Mouse (Mus musculus): ENCODE measurements around the gene Carmil1. TPM values are rescaled to one million over a fixed set of nuclear protein-coding genes. Genes with fewer than 3 reads are reported as not detected.

Gene Carmil1
- polyA plus RNA-seq, 1 experiment = 29.1 TPM

DNA sequence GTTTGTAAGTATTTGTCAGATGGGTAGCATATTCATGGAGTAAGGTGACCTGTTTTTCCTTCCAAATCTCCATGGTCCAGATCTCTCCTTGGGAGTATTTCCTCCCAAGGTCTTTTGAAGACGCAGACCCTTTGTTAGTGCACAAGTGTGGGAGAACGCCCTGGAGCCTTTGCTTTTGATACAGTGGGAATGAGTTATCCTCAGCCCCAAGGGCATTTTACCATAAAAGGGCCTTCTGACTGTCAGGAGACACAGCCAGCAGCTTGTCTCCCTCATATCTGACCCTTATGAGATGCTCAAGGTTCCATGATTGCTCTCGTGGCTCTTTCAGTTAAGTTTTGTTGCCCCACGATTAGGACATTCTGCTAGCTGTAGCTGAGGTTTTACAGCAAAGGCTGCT is 24.9 kb upstream of the Carmil1 start:
- Histone ChIP-seq H3K4me1 (ENCODE audit: control insufficient read depth, insufficient read depth, low read length) (no peaks in the 10 kb centered on the region), H3K4me3 (ENCODE audit: insufficient read depth, low read length) (no peak overlapping the region), H3K27ac (ENCODE audit: insufficient read depth, low read length) (no peak overlapping the region)
- TF ChIP-seq POLR2A (IDR thresholded peaks at IDR 0.05; ENCODE audit: low read depth, low read length) = no peak
- TF ChIP-seq CTCF (IDR thresholded peaks at IDR 0.05; ENCODE audit: borderline replicate concordance, insufficient read depth, low read length) = no peak

DNA sequence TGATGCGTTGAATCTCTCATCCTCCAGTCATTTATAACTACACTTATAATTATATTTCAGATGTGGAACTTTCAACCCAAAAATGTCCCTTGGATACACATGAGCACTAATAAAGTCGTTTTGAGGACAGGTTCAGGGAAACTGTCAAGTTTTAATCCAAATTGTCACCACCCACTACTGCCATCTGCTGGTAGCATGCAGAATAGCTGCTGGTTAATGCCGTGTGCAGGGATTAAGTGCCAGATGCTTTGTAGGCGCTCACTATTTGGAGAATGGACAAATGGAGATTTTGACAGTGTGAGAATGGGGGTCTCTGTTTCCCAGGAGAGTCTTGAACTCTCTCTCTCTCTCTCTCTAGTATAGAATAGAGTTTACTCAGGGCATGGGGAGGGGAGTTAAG is 16.7 kb upstream of the Carmil1 start:
- Histone ChIP-seq H3K4me3 (ENCODE audit: insufficient read depth, low read length) (no peak overlapping the region), H3K4me1 (ENCODE audit: control insufficient read depth, insufficient read depth, low read length) (no peaks in the 10 kb centered on the region), H3K27ac (ENCODE audit: insufficient read depth, low read length) (no peak overlapping the region)
- TF ChIP-seq POLR2A (IDR thresholded peaks at IDR 0.05; ENCODE audit: low read depth, low read length) (no peak), CTCF (IDR thresholded peaks at IDR 0.05; ENCODE audit: borderline replicate concordance, insufficient read depth, low read length) (peak; percentile 69; the same call in 1 of the 2 replicates)

GRCm38 (mm10) chr13:24287381-24287780 is 6.8 kb upstream of the Carmil1 start:
- H3K27ac ChIP-seq (ENCODE audit: insufficient read depth, low read length) = no peak overlapping the region
- TF ChIP-seq CTCF (IDR thresholded peaks at IDR 0.05; ENCODE audit: borderline replicate concordance, insufficient read depth, low read length) (no peak), POLR2A (IDR thresholded peaks at IDR 0.05; ENCODE audit: low read depth, low read length) (no peak)
- H3K4me1 ChIP-seq (ENCODE audit: control insufficient read depth, insufficient read depth, low read length) = no peaks in the 10 kb centered on the region
- H3K4me3 ChIP-seq (ENCODE audit: insufficient read depth, low read length) = no peak overlapping the region

DNA sequence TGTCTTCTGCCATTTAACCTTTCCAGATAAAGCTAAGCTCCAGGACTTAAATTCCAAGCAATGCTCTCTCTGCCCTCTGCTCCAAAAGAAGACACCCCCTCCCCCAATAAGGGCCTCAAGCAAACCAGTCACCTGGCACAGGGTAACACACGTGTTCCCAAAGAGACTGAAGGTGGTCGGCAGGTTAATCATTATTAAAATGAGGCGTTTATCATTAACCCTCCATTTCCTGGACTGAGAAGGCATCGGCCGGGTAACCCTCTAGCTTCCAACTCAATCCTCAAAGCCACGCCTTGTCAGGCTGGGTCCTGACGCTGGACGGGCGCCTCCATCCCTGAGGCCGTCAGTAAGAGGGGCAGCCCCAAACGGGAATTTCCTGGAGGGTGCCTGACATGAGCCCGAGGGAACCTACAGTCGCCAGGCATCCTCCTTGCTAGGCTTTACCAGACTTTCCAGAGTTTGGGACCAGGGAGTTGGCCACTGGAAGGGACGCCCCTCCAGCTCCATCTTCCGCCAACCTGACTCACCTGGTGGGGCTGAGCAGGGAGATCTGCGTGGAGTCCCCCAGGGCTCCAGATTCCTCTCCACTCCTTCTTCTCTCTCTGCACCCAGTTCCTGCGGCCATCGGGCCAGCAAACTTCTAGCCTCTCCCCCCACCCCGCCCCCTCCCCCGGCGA is 695 bp downstream of the Carmil1 start:
- Histone ChIP-seq H3K4me1 (ENCODE audit: control insufficient read depth, insufficient read depth, low read length) (no peaks in the 10 kb centered on the region), H3K4me3 (ENCODE audit: insufficient read depth, low read length) (peak overlapping the region; percentile 89), H3K27ac (ENCODE audit: insufficient read depth, low read length) (no peak overlapping the region)
- TF ChIP-seq CTCF (IDR thresholded peaks at IDR 0.05; ENCODE audit: borderline replicate concordance, insufficient read depth, low read length) (no peak), POLR2A (IDR thresholded peaks at IDR 0.05; ENCODE audit: low read depth, low read length) (no peak)

DNA sequence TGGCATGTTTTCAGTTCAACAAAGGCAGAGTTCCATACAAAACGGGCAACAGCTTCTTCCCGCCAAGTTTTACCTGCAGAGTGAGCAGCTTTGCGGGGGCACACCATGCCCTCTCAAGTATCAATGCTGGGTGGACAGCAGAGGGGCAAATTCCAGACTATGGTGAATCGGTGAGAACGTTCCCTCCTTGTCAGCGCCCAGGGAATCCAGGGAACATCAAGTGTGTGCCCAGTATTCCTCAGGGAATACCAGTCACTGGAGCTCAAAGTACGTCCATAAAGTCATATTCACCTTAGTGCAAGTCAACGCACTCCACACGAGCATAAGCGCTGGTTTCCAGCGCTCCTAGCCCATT is 1.2 kb downstream of the Carmil1 start:
- TF ChIP-seq POLR2A (IDR thresholded peaks at IDR 0.05; ENCODE audit: low read depth, low read length) = no peak
- no peak for TF ChIP-seq CTCF (IDR thresholded peaks at IDR 0.05; ENCODE audit: borderline replicate concordance, insufficient read depth, low read length)
- Histone ChIP-seq H3K4me1 (ENCODE audit: control insufficient read depth, insufficient read depth, low read length) (no peaks in the 10 kb centered on the region), H3K27ac (ENCODE audit: insufficient read depth, low read length) (no peak overlapping the region), H3K4me3 (ENCODE audit: insufficient read depth, low read length) (no peak overlapping the region)

- TF ChIP-seq POLR2A (IDR thresholded peaks at IDR 0.05; ENCODE audit: low read depth, low read length) (no peak), CTCF (IDR thresholded peaks at IDR 0.05; ENCODE audit: borderline replicate concordance, insufficient read depth, low read length) (no peak)
- no peak overlapping the region for H3K4me3 ChIP-seq (ENCODE audit: insufficient read depth, low read length)
- H3K4me1 ChIP-seq (ENCODE audit: control insufficient read depth, insufficient read depth, low read length) = no peaks in the 10 kb centered on the region; the same call in 1 of the 2 replicates
- no peak overlapping the region for H3K27ac ChIP-seq (ENCODE audit: insufficient read depth, low read length)
These were observed 7.7 kb downstream of the Carmil1 start for GRCm38 (mm10) chr13:24272740-24273377.

- H3K4me3 ChIP-seq (ENCODE audit: insufficient read depth, low read length) = no peak overlapping the region
- no peak overlapping the region for H3K27ac ChIP-seq (ENCODE audit: insufficient read depth, low read length)
- H3K4me1 ChIP-seq (ENCODE audit: control insufficient read depth, insufficient read depth, low read length) = no peaks in the 10 kb centered on the region; the same call in 1 of the 2 replicates
- TF ChIP-seq POLR2A (IDR thresholded peaks at IDR 0.05; ENCODE audit: low read depth, low read length) = no peak
- no peak for TF ChIP-seq CTCF (IDR thresholded peaks at IDR 0.05; ENCODE audit: borderline replicate concordance, insufficient read depth, low read length)
These were observed 11.5 kb downstream of the Carmil1 start for GRCm38 (mm10) chr13:24269100-24269465.

DNA sequence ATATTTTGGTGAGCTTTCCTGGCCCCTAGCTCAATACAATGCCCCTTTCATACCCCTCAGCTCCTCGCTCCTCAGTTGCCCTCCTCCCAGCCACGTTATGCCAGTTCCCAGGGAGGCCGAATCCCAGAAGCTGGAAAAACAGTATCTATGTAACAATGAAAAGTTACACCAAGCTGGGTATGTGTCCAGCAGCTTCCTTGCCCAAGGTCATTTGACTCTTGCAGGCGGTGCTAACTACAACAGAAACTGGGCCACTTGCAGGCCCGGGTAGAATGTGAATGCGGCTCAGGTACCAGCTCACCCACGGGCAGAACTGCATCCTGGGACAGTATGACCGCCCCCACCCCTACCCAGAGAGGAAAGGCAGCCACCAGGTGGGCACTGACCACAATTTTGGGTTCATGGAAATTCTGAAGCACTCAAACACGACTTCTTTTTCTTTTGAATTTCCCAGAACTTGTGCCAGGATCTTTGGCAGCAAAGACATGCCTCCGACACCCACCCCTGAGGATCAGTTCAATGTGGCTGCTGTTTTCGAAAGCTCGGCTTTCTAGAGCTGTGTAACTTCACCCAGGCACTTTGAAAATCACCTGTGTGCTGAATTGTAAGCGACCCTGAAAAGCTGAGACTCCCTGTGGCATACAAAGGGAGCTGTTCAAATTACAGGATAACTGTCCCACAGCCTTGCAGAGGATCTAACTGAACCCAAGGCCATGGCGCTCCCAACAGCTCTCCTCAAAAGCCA is 12.1 kb downstream of the Carmil1 start:
- Histone ChIP-seq H3K4me3 (ENCODE audit: insufficient read depth, low read length) (no peak overlapping the region), H3K27ac (ENCODE audit: insufficient read depth, low read length) (no peak overlapping the region), H3K4me1 (ENCODE audit: control insufficient read depth, insufficient read depth, low read length) (no peaks in the 10 kb centered on the region; the same call in 1 of the 2 replicates)
- no peak for TF ChIP-seq POLR2A (IDR thresholded peaks at IDR 0.05; ENCODE audit: low read depth, low read length)

- Histone ChIP-seq H3K4me3 (ENCODE audit: insufficient read depth, low read length) (no peak overlapping the region), H3K27ac (ENCODE audit: insufficient read depth, low read length) (no peak overlapping the region), H3K4me1 (ENCODE audit: control insufficient read depth, insufficient read depth, low read length) (0 out of 2 replicates have a peak, but pooled peaks cover 2% of the 10 kb centered on the region)
- TF ChIP-seq CTCF (IDR thresholded peaks at IDR 0.05; ENCODE audit: borderline replicate concordance, insufficient read depth, low read length) = no peak
- TF ChIP-seq POLR2A (IDR thresholded peaks at IDR 0.05; ENCODE audit: low read depth, low read length) = no peak
These were observed 15.8 kb downstream of the Carmil1 start for GRCm38 (mm10) chr13:24264760-24265159.

DNA sequence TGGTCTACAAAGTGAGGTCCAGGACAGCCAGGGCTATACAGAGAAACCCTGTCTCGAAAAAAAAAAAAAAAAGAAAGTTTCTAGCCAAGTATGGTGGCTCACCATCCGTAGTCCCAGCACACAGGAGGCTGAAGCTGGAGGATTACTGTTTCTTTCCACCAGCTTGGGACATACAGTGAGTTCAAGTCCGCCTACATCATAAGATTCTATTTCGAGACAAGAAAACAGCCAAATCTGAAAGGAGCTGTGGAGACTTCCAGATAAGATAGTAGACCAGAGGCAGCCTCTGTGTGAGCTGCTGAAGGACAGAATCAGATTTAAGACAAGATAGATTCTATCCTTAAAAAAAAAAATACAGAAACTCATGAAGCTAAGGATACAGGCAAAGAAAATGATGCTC is 17.0 kb downstream of the Carmil1 start:
- TF ChIP-seq POLR2A (IDR thresholded peaks at IDR 0.05; ENCODE audit: low read depth, low read length) (no peak), CTCF (IDR thresholded peaks at IDR 0.05; ENCODE audit: borderline replicate concordance, insufficient read depth, low read length) (no peak)
- no peak overlapping the region for H3K4me3 ChIP-seq (ENCODE audit: insufficient read depth, low read length)
- H3K27ac ChIP-seq (ENCODE audit: insufficient read depth, low read length) = no peak overlapping the region

More for the DNA sequence above, 17.0 kb downstream of the Carmil1 start:
- H3K4me1 ChIP-seq (ENCODE audit: control insufficient read depth, insufficient read depth, low read length) = 0 out of 2 replicates have a peak, but pooled peaks cover 2% of the 10 kb centered on the region
